Mouse (Mus musculus) bone marrow macrophage, adult 2 months (primary cell): ENCODE results near the gene Gphn.

Experiments used
- CTCF ChIP-seq: IDR thresholded peaks from 2 replicates; pipeline ENCODE4 v1.5.1; 2012; ENCODE audit warnings: low read depth, mild to moderate bottlenecking, low read length, moderate library complexity
- POLR2A ChIP-seq: IDR thresholded peaks from 2 replicates; pipeline ENCODE4 v1.6.1; 2012; ENCODE audit warnings: mild to moderate bottlenecking, low read depth, low read length, borderline replicate concordance

- TF ChIP-seq POLR2A, result no peak
- TF ChIP-seq CTCF, result no peak
Measured at GRCm38 (mm10) chr12:78248366-78248765, 22.2 kb downstream of the Gphn start.
